Mouse (Mus musculus) layer of hippocampus, adult 9-11 months (tissue): ENCODE results near the gene Msl3.
"Not testable (repeated sequence)": the region's sequence is repeated elsewhere in the genome, so short reads cannot be mapped to it uniquely, and the experiment has no call there.

Experiments
- DNase-seq: peaks from one replicate; pipeline ENCODE4 v3.0.0; 2022

Gene Msl3

DNA sequence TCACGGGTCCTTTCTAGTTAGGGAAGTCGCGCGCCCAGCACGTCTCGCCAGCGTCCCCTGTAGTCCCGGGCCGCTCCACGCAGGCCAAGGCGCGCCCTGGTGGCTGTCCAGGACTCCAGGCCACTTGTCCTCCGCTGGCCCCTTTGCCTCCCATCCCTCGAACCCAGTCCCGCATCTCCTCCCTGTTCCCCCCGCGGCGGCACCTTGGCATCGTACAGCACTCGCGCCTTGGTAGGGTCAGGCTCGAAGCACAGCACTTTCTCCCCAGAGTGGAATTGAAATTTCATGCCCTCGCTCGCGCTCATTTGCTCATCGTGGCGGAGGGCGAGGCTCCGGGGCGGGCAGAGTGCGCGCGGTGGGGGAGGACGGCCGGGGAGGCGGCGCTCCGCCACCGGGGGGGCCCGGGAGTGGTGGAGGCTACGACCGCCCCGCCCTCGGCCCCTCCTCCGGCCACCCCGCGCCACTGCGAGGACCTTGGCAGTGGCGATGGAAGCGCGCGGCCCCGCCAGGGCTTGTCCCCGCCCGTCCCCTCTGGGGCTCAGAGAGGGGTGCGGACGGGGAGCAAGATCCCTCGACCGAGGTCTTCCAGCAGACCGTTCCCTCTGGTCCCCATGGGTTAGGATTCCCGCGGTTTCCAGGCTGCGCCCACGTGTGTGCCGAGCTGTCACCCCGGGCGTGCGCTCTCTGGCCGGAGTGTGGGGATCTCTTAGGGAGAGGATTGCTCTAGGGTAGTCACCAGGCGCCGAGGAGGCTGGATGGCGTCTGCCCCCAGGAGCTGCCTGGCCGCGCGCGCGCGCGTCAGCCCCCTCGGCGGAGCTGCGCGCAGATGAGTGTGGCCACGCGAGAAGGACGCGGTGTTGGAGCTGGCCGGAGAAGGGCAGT is at the start of gene Msl3:
Gene Msl3, minus strand, starts transcription at position 374 of the 882 bp plus-strand sequence.
- peak; percentile 75 for DNase-seq

DNA sequence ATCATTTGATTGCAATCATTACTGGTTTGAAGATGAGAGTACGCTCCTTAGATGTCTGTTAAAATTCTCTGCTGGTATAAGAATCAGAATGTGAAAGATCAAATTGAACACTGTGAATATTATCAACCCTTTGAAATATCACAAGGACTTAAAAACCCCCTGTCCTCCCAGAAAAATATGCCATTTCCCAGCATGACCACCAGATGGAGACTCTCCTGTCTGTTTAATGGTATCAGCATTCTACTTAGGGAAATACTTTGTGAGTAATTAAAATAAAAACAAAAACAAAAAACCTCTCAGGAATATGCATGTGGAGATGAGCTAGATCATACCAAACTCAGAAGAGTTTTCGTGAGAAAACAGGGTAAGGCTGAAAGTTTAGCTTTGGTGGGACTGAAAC is 44.3 kb upstream of the Msl3 start:
- DNase-seq, result no peak

DNA sequence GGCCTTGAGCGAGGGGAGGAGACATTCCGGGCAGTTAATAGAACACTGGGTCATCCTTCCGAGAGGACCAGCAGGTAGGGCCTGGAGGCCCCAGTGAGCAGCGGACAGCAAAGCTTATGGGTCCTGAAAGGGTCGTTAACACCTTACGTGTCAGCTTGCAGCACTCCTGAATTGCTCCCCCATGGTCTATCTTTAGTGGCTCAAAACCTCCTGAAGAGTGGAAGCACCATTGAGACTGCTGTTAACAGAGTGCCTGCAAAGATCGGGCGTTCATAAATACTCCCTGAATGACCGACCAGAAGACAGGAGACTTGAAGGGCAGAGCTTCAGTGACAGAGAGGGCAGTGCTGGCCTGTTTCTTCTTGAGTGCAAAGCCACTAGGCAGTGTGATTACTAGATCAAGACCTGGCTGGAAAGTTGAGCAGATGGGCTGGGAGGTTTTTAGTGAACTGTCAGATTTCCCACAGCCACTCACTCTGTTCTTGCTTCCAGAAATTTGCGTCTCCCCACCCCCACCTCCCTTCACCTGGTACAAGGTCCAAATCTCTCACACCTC is 787 bp upstream of the Msl3 start:
- DNase-seq, result no peak

DNA sequence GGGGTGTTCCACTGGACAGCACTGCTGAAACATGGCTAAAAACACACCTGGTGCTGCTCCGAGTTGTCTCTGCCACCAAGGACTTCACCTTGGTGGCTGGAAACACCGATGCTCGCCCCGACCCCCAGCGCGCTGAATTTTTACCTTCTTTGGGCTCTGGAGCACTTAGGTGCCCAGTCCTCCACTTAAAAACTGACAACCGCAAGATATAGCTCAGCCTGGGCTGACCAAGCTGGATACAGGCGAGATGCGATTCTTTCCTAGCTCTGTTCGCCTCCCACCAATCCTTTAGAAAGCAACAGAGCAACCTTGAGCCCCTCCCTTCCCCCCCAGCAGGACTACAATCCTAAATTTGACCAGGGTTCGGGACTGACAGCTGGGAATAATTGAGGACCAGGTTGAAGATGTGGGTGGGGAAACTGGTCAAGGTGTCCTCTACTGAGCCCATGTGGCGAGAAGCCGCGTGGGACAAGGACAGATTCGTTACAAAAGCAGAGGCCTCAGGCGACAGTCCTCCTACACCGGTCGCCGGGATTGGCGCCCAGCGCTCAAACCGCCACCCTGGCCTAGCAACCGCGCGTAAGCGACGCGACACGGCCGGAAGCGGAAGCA is 679 bp downstream of the Msl3 start:
- DNase-seq, result peak; percentile 86

DNA sequence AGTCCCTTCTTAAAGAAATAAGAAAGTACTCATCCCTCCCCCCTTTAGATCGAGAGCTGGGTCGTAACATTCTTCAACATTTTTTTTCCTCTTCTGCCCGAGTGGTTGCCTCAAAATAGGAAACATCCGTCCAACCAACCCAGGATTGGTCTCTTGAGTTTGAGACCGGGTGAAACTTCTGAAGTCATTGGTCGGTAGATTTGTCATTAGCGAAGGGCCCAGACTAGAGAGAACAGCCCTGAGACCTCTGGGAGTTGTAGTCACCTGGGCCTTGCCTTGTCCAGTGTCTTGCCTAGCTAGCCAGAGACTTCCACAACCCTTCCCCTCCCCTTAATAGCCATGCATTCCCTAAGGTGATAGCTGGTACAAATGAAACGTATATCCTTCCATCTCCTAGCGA is 1.3 kb downstream of the Msl3 start:
- peak; percentile 74 for DNase-seq

DNA sequence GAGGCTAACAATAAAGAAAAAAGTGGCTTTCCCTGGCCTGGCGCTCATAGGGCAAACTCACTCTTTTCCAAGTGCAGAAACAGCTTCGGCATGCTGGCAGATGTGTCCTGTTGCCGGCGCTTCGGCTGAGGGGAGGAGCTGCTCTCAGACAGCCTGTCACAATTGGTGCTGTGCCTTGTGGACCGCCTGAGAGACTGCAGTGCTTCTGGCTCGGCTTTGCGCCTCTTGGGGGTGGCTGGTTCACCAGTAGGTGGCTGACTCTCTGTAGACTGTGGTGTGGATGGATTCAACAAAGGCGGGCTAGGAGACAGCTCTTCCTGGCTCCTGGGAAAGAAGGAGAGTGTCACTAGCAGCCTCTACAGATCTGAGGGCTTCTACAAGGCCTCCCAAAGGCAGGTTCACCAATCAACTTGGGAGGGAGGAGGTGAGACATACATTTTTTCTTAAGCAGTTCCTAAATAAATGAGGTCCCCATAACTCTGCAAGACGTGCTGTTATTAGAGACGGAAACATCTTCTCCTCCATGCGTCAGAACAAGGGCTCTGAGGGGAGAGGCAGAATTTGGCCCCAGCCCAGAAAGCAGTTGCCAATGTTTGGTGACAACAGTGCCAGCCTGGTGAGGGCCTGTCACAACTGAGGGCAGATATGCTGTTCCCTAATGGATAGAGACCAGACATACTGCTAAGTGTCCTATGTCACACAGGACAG is 9.6 kb downstream of the Msl3 start:
- peak; percentile 33 for DNase-seq

DNA sequence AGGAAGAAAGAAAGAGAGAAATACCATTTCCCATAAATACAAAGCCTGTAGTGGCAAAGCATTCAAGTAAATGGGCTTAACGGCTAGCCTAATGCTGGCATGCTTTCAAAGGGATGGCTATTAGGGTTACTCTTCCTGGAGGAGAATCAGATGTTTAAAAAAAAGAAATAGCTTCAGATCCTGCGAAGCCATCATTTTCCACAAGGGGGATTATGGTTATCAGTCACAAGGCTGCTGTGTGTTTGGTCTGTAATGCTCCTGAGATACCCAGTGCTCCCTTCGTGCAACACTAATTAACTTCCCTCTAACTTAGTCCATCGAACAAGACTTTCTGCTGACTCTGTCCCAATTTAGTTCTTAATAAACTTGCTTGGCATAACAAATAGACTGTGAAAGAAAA is 13.5 kb downstream of the Msl3 start:
- DNase-seq, result no peak

DNA sequence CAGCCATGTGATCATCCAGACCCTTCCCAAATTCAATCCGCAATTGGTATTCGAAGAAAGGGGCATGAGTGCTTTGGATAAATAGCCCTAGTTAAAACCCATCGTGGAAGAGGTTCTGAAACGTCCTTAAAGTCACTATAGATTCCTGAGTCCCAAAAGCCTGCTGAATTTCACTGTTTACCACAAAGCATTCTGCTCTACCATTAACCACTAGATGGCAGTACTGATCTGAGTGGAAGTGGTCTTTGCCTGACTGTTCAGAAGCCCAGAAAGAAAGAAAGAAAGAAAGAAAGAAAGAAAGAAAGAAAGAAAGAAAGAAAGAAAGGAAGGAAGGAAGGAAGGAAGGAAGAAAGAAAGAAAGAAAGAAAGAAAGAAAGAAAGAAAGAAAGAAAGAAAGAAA is 13.9 kb downstream of the Msl3 start:
- DNase-seq, result not testable (repeated sequence)

DNA sequence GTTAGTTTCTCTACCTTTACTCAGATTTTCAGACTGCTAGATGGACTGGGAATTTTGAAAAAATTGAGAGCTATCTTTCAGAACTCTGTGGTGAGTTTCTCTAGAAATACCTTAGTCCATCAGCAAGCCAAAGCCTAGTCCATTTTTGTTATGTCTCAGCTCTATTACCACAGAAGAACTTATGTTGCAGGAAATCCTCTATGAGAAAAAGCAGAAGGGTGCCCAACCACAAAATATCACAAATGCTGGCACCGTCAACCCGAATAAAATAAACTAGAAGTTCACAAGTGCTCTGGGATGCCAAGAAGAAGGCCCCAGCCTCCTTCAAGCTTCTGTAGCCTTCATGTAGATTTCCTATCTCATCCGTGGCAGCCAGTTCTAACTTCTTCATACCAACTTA is 14.4 kb downstream of the Msl3 start:
- DNase-seq, result no peak

DNA sequence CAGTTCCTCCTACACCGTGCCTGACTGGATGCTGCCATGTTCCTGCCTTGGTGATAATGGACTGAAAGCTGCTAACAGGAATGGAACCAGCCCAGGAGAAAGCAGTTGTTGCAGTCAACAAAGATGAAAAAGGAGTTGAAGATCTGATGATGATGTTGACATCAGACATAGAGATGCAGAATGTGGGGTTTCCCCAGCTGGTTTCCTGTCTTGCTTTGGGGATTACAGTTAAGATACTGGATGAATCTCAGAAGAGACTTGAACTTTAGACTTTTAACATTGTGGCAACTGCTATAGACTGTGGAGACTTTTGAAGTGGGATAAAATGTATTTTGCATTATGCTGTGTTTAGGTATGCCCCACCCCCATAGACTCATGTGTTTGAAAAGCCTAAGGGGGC is 15.9 kb downstream of the Msl3 start:
- no peak for DNase-seq

DNA sequence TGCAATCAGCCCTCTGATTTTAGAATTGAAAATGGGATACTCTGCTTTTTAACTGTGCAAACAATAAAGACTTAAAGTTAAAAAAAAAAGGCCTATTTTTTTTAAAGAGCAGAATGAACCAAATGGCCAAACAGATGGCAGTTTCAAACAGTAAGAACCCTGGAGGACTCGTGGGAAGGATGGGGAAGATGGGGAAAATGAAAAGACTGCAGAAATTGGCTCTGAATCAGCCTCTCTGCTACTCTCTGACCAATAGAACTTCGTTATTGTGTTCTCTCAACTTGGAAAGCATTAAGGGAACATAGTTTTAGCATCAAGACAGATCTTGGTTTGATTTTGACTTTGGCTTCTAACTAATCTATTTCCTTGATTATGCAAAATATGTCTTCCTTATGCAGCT is 24.4 kb downstream of the Msl3 start:
- DNase-seq, result peak; percentile 7

DNA sequence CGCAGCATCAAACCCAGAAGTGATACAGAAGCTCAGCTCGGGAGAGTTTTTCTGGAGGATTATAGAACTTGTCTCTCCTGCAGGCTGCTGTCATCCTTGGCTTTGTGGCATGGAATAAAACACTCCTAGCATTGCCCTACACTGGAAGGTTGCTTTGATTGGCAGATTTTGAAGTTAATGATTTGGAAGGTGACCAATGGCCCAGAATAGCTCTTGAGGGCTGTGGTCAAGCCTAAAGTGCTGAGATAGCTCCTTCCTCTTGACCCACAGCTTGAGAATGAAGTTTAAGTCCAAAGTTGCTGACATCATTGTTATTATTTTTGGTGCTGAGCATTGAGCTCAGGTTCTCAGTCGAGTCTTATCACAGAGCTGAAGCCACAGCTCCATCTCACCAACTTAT is 26.0 kb downstream of the Msl3 start:
- DNase-seq, result no peak

DNA sequence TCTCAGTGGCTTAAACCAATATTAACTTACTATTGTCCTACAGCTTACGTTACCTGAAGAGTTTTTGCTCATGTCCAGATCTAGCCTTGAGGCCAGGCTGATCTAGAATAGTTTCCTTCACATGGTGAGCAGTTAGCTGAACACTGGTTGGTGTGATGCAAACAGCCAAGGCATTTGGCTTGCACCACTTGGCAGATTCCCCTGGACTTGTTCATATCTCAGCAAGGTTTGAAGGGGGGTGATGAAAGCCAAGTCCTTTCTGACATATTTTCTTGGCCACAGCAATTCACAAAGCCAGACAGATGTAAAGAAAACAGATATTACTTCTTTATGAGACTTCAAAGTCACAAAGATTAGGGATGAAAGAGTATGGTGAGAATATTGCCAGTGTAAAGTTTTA is 30.2 kb downstream of the Msl3 start:
- no peak for DNase-seq

DNA sequence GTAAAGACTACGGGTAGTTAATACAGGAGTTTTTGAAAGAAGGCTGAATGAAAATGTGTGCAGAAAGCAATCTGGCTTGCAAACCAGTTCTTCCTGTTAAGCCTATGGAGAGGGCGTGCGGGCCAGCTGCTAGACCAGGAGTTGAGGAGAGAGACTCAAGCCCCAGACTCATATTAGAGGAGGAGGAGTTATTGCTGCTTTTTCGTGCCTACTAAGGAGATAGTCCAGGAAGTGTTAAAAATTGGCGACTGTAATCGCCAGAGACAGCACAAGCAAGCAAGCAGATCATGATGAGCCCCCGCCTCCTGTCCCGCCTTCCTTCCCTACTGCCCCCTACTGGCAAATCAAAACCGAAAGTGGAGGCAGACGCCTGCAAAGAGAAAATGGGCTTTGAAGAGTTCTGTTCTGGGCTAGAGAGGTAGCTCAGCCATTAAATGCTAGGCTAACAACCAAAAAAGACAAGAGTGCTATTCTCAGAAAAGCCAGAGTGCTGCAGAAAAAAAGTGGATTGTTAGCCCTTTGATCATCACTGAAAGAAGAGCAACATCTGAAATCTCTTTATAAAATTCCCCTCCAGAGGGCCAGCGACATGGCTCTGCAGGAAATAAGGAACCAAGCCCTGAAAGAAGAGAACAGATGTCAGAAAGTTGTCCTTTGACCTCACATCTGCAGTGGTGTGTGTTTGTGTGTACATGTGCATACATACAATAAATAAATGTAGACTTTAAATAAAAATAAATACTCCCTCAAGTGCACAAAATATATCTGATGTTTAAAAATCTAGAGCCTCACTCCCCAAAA is 33.9 kb downstream of the Msl3 start:
- DNase-seq, result peak; percentile 39
